Mouse (Mus musculus): ENCODE data around the gene Entpd3. TPM values are rescaled to one million over a fixed set of nuclear protein-coding genes. Genes with fewer than 3 reads are reported as not detected.

The Entpd3 gene
- polyA plus RNA-seq, 1 experiment from 2014 or later, result 1.9 TPM

DNA sequence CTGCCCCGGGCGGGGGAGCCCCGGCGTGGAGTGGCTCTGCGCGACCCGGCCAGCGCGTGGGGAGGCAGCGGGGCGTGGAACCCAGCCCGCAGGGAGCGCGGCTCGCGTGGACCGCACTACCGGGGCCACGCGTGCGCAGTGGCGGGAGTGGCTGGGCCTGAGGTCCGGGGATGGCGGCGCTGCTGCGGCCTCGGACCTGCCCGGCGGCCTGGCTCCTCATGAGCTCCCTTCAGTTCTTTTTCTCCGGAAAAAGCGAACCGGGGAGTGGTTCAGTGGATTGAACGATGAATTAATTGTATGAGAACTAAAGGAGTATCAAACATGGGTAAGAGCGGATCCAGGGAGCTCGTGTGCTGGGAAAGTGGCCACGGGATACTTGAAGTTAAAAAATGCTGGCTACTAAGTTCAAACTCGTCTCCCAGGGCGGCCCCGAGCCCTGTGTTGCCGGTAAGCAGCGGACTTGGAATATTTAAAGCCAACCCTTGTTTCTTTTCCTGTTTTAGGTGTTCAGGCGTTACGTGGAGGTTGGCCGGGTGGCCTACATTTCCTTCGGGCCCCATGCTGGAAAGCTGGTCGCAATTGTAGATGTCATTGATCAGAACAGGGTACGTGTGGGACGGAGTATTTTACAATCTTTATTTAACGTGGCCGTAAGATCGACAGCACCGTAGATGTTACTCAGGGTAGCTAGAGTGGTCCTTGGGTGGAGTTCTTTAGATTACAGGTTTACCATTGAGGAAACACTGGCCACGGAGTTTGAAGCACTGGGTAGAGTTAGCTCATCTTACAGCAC, 32.2 kb downstream of the Entpd3 start:
- 2% methylated on average over 53 of the region's 53 CpGs for WGBS
- Histone ChIP-seq H3K9me3 (no peaks in the 10 kb centered on the region), H3K4me3 (peak overlapping the region; percentile 70), H3K9ac (replicated peaks) (peak overlapping the region; percentile 76), H3K27me3 (no peaks in the 10 kb centered on the region), H3K4me1 (peaks cover 26% of the 10 kb centered on the region), H3K4me2 (replicated peaks) (peak overlapping the region; percentile 87), H3K36me3 (peaks cover 37% of the 10 kb centered on the region), H3K27ac (replicated peaks) (peak overlapping the region; percentile 75)
- peak; percentile 77 for ATAC-seq (replicated peaks)

DNA sequence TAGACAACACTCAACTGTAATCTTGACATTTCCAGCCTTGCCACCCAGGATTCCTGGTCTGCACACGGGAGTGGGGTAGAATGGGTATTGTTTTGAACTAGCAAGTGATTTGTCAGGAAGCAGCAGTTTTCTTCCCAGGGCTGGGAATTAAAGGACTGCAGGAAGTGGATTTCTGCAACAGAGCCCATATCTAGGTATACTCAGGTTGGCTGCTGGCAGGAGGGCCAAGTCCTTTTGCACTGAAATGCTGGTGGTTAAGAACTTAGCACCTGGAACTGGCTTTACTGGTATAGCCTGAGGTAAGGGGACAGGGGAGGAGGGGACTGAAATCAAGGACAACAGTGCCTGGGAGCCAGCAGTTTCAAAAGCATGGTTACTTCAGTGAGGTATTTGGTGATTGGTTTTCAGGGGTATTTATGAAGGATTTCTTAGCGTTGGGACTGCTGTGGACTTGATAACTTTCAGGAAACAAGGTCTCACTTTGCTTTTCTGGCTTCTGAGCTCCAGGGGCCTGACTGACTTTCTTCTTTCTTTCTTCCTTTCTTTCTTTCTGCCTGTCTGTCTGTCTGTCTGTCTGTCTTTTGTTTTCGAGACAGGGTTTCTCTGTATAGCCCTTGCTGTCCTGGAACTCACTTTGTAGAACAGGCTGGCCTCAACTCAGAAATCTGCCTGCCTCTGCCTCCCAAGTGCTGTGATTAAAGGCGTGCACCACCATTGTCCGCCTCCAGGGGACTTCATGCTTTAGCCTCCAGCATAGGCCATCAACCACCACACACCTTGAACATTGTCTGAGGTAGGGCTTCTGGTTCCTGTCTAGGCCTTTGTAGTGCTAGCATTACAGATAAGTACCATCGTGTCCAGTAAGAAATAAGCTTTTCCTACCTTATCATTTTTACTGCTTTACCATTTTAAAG, 36.4 kb downstream of the Entpd3 start:
- no peak for ATAC-seq (replicated peaks)
- peaks cover 27% of the 10 kb centered on the region for H3K4me1 ChIP-seq
- H3K4me2 ChIP-seq (replicated peaks), result no peak overlapping the region
- no peaks in the 10 kb centered on the region for H3K9me3 ChIP-seq
- WGBS, result 61% methylated on average over 6 of the region's 6 CpGs
- H3K27me3 ChIP-seq, result no peaks in the 10 kb centered on the region
- H3K36me3 ChIP-seq, result peaks cover 37% of the 10 kb centered on the region
- peak overlapping the region; percentile 66; the same call in 1 of the 2 replicates for H3K27ac ChIP-seq (replicated peaks)
- H3K9ac ChIP-seq (replicated peaks), result no peak overlapping the region
- H3K4me3 ChIP-seq, result no peak overlapping the region

DNA sequence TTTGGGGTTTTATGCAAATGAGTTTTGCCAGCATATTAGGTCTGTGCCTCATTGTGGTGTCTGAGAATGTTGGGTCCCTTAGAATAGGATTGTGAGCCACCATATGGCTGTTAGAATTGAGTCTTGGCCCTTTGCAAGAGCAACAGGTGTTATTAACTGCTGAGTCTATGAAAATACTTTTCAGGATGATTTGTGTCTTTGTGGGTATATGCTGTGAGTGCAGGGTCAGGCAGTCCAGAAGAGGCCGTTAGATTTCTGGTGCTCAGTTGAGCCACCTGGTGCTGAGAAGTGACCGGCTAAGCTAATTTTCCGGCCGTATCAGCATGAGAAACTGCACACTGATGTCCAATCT, 37.0 kb downstream of the Entpd3 start:
- H3K4me1 ChIP-seq, result peaks cover 27% of the 10 kb centered on the region
- WGBS, result 2% methylated on average over 4 of the region's 4 CpGs
- H3K9me3 ChIP-seq, result no peaks in the 10 kb centered on the region
- peak; percentile 20; the same call in 1 of the 2 replicates for ATAC-seq (replicated peaks)
- no peak overlapping the region for H3K9ac ChIP-seq (replicated peaks)
- peaks cover 37% of the 10 kb centered on the region for H3K36me3 ChIP-seq
- H3K27ac ChIP-seq (replicated peaks), result peak overlapping the region; percentile 66
- H3K4me2 ChIP-seq (replicated peaks), result peak overlapping the region; percentile 94
- no peaks in the 10 kb centered on the region for H3K27me3 ChIP-seq
- peak overlapping the region; percentile 83 for H3K4me3 ChIP-seq

DNA sequence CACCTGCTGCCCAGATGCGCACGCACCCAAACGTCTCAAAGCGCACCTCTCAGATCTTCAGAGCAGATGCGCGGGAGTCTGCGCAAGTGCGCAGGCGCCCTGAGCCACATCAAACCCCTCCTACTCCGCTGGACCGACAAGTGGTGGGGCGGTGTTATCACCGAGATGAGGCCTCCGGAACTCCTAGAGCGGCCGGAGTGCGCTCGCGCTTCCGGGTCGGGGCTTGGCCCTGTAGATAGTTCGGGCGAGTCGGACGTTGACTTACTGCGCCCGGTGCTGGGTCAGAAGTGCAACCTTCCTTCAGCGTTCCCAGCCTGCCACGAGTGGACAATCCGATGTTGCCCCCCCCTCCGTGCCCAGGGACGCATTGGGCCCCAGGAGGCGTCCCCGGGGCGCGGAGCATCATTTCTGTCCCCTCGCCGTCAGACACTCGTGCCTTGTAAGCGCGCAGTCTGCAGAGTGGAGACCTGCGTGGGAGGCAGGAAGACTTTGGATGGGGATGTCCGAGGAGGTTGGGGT, 37.6 kb downstream of the Entpd3 start:
- Histone ChIP-seq H3K36me3 (peaks cover 37% of the 10 kb centered on the region), H3K4me1 (peaks cover 27% of the 10 kb centered on the region), H3K9ac (replicated peaks) (peak overlapping the region; percentile 95), H3K9me3 (no peaks in the 10 kb centered on the region), H3K27me3 (no peaks in the 10 kb centered on the region), H3K27ac (replicated peaks) (peak overlapping the region; percentile 73), H3K4me2 (replicated peaks) (peak overlapping the region; percentile 94), H3K4me3 (peak overlapping the region; percentile 83)
- peak; percentile 93 for ATAC-seq (replicated peaks)
- under 1% methylated on average over 43 of the region's 43 CpGs for WGBS

DNA sequence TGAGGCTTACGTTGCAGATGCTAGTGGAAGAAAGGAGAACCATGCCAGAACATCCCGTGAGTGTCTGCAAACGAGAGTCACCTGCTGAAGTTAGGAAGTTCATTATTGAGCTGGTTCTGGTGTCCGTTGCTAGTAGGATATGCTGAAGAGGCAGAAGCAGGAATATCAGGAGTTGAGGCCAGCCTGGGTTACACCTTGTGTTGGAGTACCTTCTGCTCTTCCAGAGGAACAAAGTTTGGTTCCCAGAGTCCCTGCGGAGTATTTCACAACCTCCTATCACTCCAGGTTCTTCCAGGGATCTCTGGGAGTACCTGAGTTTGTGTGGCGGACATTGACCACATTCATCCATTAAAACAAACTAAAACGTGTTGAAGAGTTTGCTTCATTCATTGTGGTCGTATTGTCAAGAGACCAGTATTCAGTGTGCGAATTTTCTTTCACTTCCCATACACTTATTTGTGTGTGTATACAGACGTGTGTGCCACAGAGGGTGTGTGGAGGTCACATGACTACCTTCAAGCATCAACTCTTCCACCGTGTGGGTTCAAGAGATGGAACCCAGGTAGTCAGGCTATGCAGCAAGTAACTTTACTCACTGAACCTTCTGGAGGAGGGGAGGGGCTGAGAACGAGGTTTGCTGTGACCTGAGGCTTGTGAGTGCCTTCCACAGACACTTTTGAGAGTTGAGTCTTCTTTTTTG, 38.2 kb downstream of the Entpd3 start:
- Histone ChIP-seq H3K27me3 (no peaks in the 10 kb centered on the region), H3K4me3 (peak overlapping the region; percentile 83), H3K4me2 (replicated peaks) (peak overlapping the region; percentile 94), H3K4me1 (peaks cover 27% of the 10 kb centered on the region), H3K27ac (replicated peaks) (peak overlapping the region; percentile 73), H3K9me3 (no peaks in the 10 kb centered on the region), H3K9ac (replicated peaks) (peak overlapping the region; percentile 95), H3K36me3 (peaks cover 36% of the 10 kb centered on the region)
- 55% methylated on average over 12 of the region's 12 CpGs for WGBS
- ATAC-seq (replicated peaks), result no peak

DNA sequence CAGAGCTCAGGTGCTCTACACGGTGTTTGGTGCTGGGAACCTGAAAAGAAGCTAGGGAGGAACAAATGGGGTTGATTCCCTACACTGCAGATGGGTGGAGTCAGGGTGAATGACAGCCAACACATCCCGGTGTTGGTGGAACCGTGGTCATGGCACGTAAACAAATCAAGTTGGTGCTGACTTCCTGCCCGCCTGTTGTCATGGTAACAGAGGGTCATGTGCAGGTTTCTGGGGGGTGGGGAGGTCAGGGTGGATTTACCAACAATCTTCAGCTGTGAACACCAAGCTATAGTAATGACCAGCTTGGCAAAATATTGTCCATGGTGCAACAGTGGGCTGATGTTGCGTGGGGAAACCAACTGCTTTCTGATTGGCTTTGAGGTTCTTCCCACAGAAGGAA, 39.1 kb downstream of the Entpd3 start:
- Histone ChIP-seq H3K4me3 (no peak overlapping the region), H3K9ac (replicated peaks) (no peak overlapping the region), H3K27ac (replicated peaks) (no peak overlapping the region), H3K4me1 (peaks cover 28% of the 10 kb centered on the region), H3K36me3 (peaks cover 27% of the 10 kb centered on the region), H3K27me3 (no peaks in the 10 kb centered on the region), H3K9me3 (no peaks in the 10 kb centered on the region), H3K4me2 (replicated peaks) (no peak overlapping the region)
- WGBS, result 78% methylated on average over 6 of the region's 6 CpGs
- no peak for ATAC-seq (replicated peaks)

DNA sequence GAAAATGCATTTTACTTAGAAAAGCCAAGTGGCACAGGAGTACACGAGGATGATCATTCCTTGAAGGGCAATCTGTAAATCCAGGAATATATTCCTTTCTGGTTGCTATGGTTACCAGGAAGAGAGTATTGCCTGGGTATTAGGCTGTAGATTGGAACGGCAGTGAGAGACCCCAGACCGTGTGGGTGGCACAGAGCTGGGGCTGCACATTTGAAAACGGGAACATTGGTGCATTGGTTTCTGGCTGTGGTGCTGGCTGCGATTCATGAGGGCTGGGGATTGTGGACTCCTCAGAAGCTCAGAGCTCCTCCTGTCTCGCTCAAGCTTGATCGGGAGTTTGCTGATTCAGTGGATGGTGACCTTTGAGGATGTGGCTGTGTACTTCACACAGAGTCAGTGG, 40.2 kb downstream of the Entpd3 start:
- ATAC-seq (replicated peaks), result no peak

DNA sequence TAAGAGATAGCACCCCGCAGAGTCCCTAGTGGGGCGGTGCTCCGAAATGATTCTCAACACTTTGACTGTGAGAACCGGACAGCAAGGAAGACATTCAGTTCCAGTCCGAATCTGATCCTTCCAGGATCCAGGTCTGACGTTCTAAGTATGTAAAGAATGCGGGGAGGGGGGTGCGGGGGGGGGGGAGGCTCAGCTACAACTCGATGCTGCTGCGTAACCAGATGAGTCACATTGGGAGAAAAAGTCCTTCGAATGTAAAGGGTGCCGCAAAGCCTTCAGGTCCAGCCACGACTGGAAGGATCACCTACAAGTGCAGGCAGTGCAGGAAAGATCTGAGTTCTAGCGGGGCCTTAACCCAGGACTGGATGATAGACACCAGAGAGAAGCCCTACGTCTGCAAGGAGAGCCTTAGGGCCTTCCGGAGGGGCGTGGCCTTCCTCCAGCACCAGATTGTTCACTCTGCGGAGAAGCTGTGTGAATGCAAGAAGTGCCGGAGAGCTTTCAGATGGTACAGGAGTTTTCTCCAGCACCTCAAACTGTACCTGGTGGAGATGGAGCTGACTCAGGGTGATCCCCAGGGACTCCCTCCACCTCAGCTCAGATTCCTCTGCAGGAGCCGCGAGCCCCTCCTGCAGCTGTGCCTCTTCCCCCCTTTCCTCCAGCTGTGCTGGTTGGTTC, 42.5 kb downstream of the Entpd3 start:
- Histone ChIP-seq H3K27me3 (no peaks in the 10 kb centered on the region), H3K27ac (replicated peaks) (no peak overlapping the region), H3K4me1 (peaks cover 22% of the 10 kb centered on the region), H3K9ac (replicated peaks) (peak overlapping the region; percentile 29; the same call in 1 of the 2 replicates), H3K4me3 (peak overlapping the region; percentile 23), H3K4me2 (replicated peaks) (peak overlapping the region; percentile 48), H3K9me3 (no peaks in the 10 kb centered on the region), H3K36me3 (no peaks in the 10 kb centered on the region)
- 24% methylated on average over 21 of the region's 21 CpGs for WGBS
- peak; percentile 33 for ATAC-seq (replicated peaks)

More for the DNA sequence above, 40.2 kb downstream of the Entpd3 start:
- no peaks in the 10 kb centered on the region for H3K27me3 ChIP-seq
- H3K4me3 ChIP-seq, result no peak overlapping the region
- H3K9ac ChIP-seq (replicated peaks), result no peak overlapping the region
- no peak overlapping the region for H3K4me2 ChIP-seq (replicated peaks)
- peaks cover 28% of the 10 kb centered on the region for H3K4me1 ChIP-seq
- no peaks in the 10 kb centered on the region for H3K9me3 ChIP-seq
- H3K36me3 ChIP-seq, result peaks cover 16% of the 10 kb centered on the region
- H3K27ac ChIP-seq (replicated peaks), result no peak overlapping the region
- 73% methylated on average over 7 of the region's 7 CpGs for WGBS

DNA sequence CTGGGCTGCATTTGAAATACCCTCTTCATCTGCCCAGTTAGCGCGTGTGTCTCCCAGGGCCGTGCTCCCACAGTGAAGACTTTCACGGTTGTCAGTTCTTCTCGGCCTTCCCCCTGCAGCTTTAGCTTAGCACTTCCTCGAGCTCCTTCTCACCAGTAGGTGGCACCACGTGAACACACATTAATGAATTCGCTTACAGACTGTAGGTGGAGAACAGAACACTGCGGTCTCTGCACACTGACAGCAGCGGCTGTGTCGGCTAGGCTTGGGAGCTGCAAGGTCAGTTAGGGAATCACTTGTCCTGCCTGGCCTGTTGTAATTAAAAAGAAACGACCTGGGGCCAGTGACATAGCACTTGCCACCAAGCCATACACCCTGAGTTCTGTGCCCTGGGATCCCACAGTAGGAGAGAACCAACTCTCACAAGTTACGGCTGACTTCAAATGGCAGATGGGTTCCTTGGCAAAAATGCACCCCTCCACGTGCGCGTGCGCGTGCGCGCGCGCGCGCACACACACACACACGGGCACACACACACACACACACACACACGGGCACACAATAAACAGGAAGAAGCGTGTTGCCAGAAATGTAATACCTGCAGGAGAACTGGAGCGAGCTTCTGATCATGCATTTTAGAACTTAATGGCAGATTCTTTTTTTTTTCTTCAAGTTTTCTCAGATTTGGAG, 43.1 kb downstream of the Entpd3 start:
- ATAC-seq (replicated peaks), result peak; percentile 82
- Histone ChIP-seq H3K36me3 (no peaks in the 10 kb centered on the region), H3K27ac (replicated peaks) (no peak overlapping the region), H3K4me3 (peak overlapping the region; percentile 23), H3K4me1 (peaks cover 18% of the 10 kb centered on the region), H3K9me3 (no peaks in the 10 kb centered on the region), H3K4me2 (replicated peaks) (peak overlapping the region; percentile 48), H3K9ac (replicated peaks) (peak overlapping the region; percentile 29; the same call in 1 of the 2 replicates), H3K27me3 (no peaks in the 10 kb centered on the region)
- WGBS, result 9% methylated on average over 28 of the region's 28 CpGs

DNA sequence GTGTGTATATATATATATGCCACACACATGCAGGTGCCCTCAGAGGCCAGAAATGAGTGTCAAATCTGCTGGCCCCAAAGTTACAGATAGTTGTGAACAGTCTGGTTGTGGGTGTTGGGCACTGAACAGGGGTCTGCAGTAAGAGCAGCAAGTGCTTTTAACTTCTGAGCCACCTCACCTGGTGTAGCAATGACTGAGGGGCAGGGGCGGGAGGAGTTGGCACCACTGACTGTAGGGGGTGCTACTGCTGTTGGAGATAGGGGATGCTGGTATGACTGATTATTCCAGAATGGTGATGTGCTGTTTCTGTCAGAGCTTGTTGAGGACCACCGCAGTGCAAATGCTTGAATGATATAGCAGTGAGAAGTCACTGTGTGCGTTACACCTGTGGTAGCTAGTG, 43.7 kb downstream of the Entpd3 start:
- Histone ChIP-seq H3K4me1 (peaks cover 14% of the 10 kb centered on the region), H3K27me3 (no peaks in the 10 kb centered on the region), H3K4me3 (no peak overlapping the region), H3K9me3 (no peaks in the 10 kb centered on the region), H3K27ac (replicated peaks) (no peak overlapping the region), H3K4me2 (replicated peaks) (no peak overlapping the region), H3K9ac (replicated peaks) (no peak overlapping the region), H3K36me3 (no peaks in the 10 kb centered on the region)
- WGBS, result 83% methylated on average over 3 of the region's 3 CpGs
- ATAC-seq (replicated peaks), result no peak

DNA sequence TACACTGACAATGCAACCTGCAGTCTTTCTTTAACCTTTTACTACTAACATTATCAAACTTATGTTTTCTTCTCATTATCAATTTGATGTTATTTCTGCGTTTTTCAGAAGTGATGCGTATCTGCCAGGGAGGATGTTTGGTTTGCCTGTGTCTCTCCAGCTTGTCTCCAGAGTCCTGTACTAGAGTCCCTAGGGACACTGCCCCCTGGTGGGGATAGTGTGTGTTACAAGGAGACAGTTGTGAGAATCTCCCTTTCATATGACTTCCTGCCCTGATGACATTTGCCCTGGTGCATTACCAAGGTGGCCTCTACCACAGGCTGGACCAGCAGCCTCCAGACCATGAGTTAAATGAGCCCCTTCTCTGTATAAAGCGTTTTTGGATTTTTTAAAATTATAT, 46.9 kb downstream of the Entpd3 start:
- no peak overlapping the region for H3K9ac ChIP-seq (replicated peaks)
- H3K36me3 ChIP-seq, result no peaks in the 10 kb centered on the region
- H3K27me3 ChIP-seq, result no peaks in the 10 kb centered on the region
- no peak overlapping the region for H3K27ac ChIP-seq (replicated peaks)
- H3K4me3 ChIP-seq, result no peak overlapping the region
- 16% methylated on average over 3 of the region's 3 CpGs for WGBS
- no peak for ATAC-seq (replicated peaks)
- no peak overlapping the region for H3K4me2 ChIP-seq (replicated peaks)
- peaks cover 14% of the 10 kb centered on the region for H3K4me1 ChIP-seq
- H3K9me3 ChIP-seq, result no peaks in the 10 kb centered on the region

All from forebrain, embryonic 15.5 days (tissue).